Mouse (Mus musculus): ENCODE measurements around the gene Glrx5. TPM values are rescaled to one million over a fixed set of nuclear protein-coding genes. Genes with fewer than 3 reads are reported as not detected.

The Glrx5 gene
- total and polyA plus RNA-seq, 2 experiments from 2014 or later, result 47.4 to 177 TPM

DNA sequence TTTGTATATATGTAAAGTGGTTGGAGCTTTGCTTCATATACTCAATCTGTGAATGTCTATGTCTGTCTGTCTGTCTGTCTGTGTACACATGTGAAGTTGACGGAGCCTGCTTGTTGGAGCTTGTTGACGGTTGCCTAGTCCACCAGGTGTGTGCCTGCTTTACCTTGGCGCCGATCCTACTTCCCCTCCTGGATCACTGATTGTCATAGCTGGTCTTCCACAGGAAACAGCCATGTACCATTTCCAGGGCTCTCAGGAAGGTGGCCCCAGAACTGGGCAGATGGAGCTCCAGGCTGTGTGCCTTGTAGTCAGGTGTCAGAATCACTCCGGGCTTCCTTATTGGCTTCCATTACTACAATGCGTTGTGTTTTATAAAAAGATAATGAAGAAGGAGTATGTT is 54.3 kb downstream of the Glrx5 start:
- Histone ChIP-seq H3K27ac (ENCODE audit: low read depth, low read length) (no peak overlapping the region), H3K4me2 (ENCODE audit: low read depth) (no peak overlapping the region), H3K4me3 (ENCODE audit: low read depth, low read length) (no peak overlapping the region), H3K4me1 (ENCODE audit: insufficient read depth) (no peaks in the 10 kb centered on the region), H3K36me3 (ENCODE audit: insufficient read depth) (no peaks in the 10 kb centered on the region), H3K27me3 (ENCODE audit: insufficient read depth, low read length) (no peaks in the 10 kb centered on the region), H3K9ac (no peak overlapping the region), H3K9me3 (ENCODE audit: low read length) (no peaks in the 10 kb centered on the region)
- WGBS, result 92% methylated on average over 6 of the region's 6 CpGs
- ATAC-seq, result no peak
- no peak for TF ChIP-seq CTCF (IDR thresholded peaks at IDR 0.05; ENCODE audit: low read depth)
- no peak for DNase-seq

DNA sequence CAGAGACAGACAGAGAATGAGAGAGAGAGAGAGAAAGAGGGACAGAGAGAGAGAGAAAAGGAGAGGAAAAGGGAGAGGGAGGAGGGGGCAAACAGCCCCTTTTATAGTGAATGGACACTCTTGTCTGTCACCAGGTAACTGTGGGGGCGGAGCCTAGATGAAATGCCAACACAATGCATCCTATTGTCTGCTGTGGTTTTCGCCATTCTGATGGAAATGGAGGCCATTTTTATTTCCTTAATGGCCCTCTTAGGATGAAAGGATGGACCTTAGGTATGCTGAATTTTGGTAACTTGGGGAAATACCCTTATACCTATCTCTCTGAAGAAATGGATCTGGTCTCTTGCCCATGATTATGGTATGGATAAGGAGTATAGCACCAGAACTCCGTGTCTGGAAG is 54.9 kb downstream of the Glrx5 start:
- WGBS, result 83% methylated on average over 3 of the region's 3 CpGs
- H3K36me3 ChIP-seq (ENCODE audit: insufficient read depth), result no peaks in the 10 kb centered on the region
- H3K27me3 ChIP-seq (ENCODE audit: insufficient read depth, low read length), result no peaks in the 10 kb centered on the region
- peaks cover 3% of the 10 kb centered on the region; the same call in 1 of the 2 replicates for H3K4me1 ChIP-seq (ENCODE audit: insufficient read depth)
- DNase-seq (no peak), ATAC-seq (no peak)
- no peak for TF ChIP-seq CTCF (IDR thresholded peaks at IDR 0.05; ENCODE audit: low read depth)
- no peak overlapping the region for H3K4me2 ChIP-seq (ENCODE audit: low read depth)
- H3K27ac ChIP-seq (ENCODE audit: low read depth, low read length), result no peak overlapping the region
- H3K9me3 ChIP-seq (ENCODE audit: low read length), result no peaks in the 10 kb centered on the region
- no peak overlapping the region for H3K4me3 ChIP-seq (ENCODE audit: low read depth, low read length)
- no peak overlapping the region for H3K9ac ChIP-seq

DNA sequence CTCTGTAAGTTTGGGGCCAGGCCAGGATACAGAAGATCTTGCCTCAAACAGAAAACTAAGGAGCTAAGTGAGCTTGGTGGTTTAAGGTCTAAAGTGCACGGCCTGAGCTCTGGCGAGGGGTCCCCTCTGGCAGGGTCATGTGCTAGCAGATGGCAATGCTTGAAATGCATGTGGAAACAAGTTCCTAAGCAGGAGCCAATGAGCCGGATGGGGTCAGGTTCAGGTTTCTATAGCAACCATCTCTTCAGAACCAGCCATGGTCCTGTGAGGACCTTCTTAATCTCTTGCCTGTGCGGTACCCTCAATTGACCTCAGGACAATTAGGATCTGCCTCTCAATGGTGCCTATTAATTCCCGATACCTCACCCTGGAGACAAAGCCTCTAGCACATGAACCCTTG is 56.7 kb downstream of the Glrx5 start:
- H3K27me3 ChIP-seq (ENCODE audit: insufficient read depth, low read length), result no peaks in the 10 kb centered on the region
- no peaks in the 10 kb centered on the region for H3K36me3 ChIP-seq (ENCODE audit: insufficient read depth)
- no peak for TF ChIP-seq CTCF (IDR thresholded peaks at IDR 0.05; ENCODE audit: low read depth)
- H3K4me1 ChIP-seq (ENCODE audit: insufficient read depth), result peaks cover 17% of the 10 kb centered on the region; the same call in 1 of the 2 replicates
- WGBS, result 21% methylated on average over 5 of the region's 5 CpGs
- no peak overlapping the region for H3K4me2 ChIP-seq (ENCODE audit: low read depth)
- no peak overlapping the region for H3K4me3 ChIP-seq (ENCODE audit: low read depth, low read length)
- DNase-seq (no peak), ATAC-seq (no peak)
- no peaks in the 10 kb centered on the region for H3K9me3 ChIP-seq (ENCODE audit: low read length)
- H3K9ac ChIP-seq, result no peak overlapping the region
- H3K27ac ChIP-seq (ENCODE audit: low read depth, low read length), result no peak overlapping the region

DNA sequence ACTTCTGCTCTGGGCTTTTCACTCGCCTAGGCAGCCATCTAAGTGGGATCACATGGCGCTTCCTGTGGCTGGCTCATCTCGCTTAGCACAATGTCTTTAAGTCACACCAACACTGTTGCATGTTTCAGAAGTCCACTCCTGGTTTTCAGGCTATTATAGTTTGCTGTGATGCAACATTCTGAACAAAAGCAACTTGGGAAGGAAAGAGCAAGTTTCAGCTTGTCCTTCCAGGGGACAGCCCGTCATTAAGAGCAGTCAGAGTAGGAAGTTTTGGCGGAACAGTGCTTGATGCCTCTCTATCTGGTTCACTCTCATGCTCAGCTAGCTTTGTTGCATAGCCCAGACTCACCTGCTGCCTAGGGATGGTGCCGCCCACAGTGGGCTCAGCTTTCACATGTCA is 59.1 kb downstream of the Glrx5 start:
- H3K36me3 ChIP-seq (ENCODE audit: insufficient read depth), result no peaks in the 10 kb centered on the region
- no peak overlapping the region for H3K4me3 ChIP-seq (ENCODE audit: low read depth, low read length)
- H3K4me1 ChIP-seq (ENCODE audit: insufficient read depth), result peaks cover 17% of the 10 kb centered on the region; the same call in 1 of the 2 replicates
- H3K27ac ChIP-seq (ENCODE audit: low read depth, low read length), result no peak overlapping the region
- DNase-seq (no peak), ATAC-seq (no peak)
- no peaks in the 10 kb centered on the region for H3K9me3 ChIP-seq (ENCODE audit: low read length)
- no peak overlapping the region for H3K4me2 ChIP-seq (ENCODE audit: low read depth)
- TF ChIP-seq CTCF (IDR thresholded peaks at IDR 0.05; ENCODE audit: low read depth), result no peak
- WGBS, result 89% methylated on average over 6 of the region's 6 CpGs
- no peaks in the 10 kb centered on the region for H3K27me3 ChIP-seq (ENCODE audit: insufficient read depth, low read length)
- no peak overlapping the region for H3K9ac ChIP-seq

Small RNAs within 50 kb of the gene (microRNA-seq; reads per million reads assigned to microRNA genes)
- gene Mir3069, result 2.3 to 3.3 reads per million in 2 experiments

Other genes starting within 250 kb of the Glrx5 start
- 1.8 and 2.0 TPM in 2 replicates for gene Clmn, start 167.6 kb upstream of the Glrx5 start, total RNA-seq (2014; rRNA removed)
- gene Clmn, start 167.6 kb upstream of the Glrx5 start, polyA plus RNA-seq (2015; fragmentation: Nextera tagmentation; extraction: Ambion mirVana), result 1.2 and 1.8 TPM in 2 replicates
- gene Syne3, start 22.9 kb upstream of the Glrx5 start, total RNA-seq (2014; rRNA removed), result 0.92 and 1.8 TPM in 2 replicates
- gene Syne3, start 22.9 kb upstream of the Glrx5 start, polyA plus RNA-seq (2015; fragmentation: Nextera tagmentation; extraction: Ambion mirVana), result 0.28 and 0.54 TPM in 2 replicates
- not detected in 2 replicates for gene Tcl1b2, start 113.3 kb downstream of the Glrx5 start, total RNA-seq (2014; rRNA removed)
- gene Tcl1b2, start 113.3 kb downstream of the Glrx5 start, polyA plus RNA-seq (2015; fragmentation: Nextera tagmentation; extraction: Ambion mirVana), result not detected in 2 replicates
- gene Tcl1b1, start 127.0 kb downstream of the Glrx5 start, total RNA-seq (2014; rRNA removed), result not detected in 2 replicates
- not detected in 2 replicates for gene Tcl1b1, start 127.0 kb downstream of the Glrx5 start, polyA plus RNA-seq (2015; fragmentation: Nextera tagmentation; extraction: Ambion mirVana)
- not detected in 2 replicates for gene Tcl1b5, start 143.7 kb downstream of the Glrx5 start, total RNA-seq (2014; rRNA removed)
- gene Tcl1b5, start 143.7 kb downstream of the Glrx5 start, polyA plus RNA-seq (2015; fragmentation: Nextera tagmentation; extraction: Ambion mirVana), result not detected in 2 replicates
- not detected in 2 replicates for gene Tcl1b3, start 158.4 kb downstream of the Glrx5 start, total RNA-seq (2014; rRNA removed)
- gene Tcl1b3, start 158.4 kb downstream of the Glrx5 start, polyA plus RNA-seq (2015; fragmentation: Nextera tagmentation; extraction: Ambion mirVana), result not detected in 2 replicates
- gene Tcl1b4, start 169.3 kb downstream of the Glrx5 start, total RNA-seq (2014; rRNA removed), result not detected in 2 replicates
- gene Tcl1b4, start 169.3 kb downstream of the Glrx5 start, polyA plus RNA-seq (2015; fragmentation: Nextera tagmentation; extraction: Ambion mirVana), result not detected in 2 replicates
- not detected in 2 replicates for gene Tcl1, start 190.1 kb downstream of the Glrx5 start, total RNA-seq (2014; rRNA removed)
- not detected in 2 replicates for gene Tcl1, start 190.1 kb downstream of the Glrx5 start, polyA plus RNA-seq (2015; fragmentation: Nextera tagmentation; extraction: Ambion mirVana)

Measured in forebrain, postnatal 0 days (tissue).